Mouse (Mus musculus): ENCODE data around the gene Ninj2.
A peak's percentile ranks its signal among the peaks of the same experiment; 100 is the strongest.

DNA sequence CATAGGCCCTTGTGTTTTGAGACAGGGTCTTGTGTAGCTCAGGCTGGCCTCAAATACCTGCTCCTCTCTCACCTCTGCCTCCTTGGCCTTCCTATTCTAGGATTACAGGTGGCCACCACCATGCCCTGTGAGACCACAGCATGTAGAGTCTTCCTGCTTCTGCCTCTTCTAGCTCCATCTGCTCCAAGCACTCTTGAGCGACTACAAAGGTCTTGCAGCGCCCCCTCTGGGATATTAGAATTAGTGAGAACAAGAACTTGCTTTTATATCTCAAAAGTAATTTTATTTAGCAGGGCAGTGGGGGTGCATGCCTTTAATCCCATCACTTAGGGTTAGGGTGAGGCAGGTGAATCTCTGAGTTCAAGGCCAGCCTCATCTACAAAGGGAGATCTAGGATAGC lies 103.7 kb downstream of the Ninj2 start:
- TF ChIP-seq POLR2AphosphoS2 (IDR thresholded peaks at IDR 0.05; ENCODE audit: low read length) (peak; percentile 99), POLR2A (IDR thresholded peaks at IDR 0.05; ENCODE audit: control insufficient read depth in 1 of 2, insufficient read depth in 1 of 2, low read depth in 1 of 2, low read length in 2 of 2, poor library complexity in 1 of 2) (peak; percentile 99), TBP (IDR thresholded peaks at IDR 0.05; ENCODE audit: low read depth, low read length) (peak; percentile 99), NELFE (IDR thresholded peaks at IDR 0.05; ENCODE audit: low read depth, low read length) (peak; percentile 85), ETS1 (IDR thresholded peaks at IDR 0.05; ENCODE audit: low read depth, low read length) (peak; percentile 92), E2F4 (IDR thresholded peaks at IDR 0.05; ENCODE audit: borderline replicate concordance, low read depth, low read length) (no peak), MAFK (IDR thresholded peaks at IDR 0.05; ENCODE audit: borderline replicate concordance, low read depth, low read length) (no peak), ZNF384 (IDR thresholded peaks at IDR 0.05; ENCODE audit: low read depth, low read length) (no peak), KAT2A (conservative IDR thresholded peaks at IDR 0.05; ENCODE audit: low read depth, low read length) (no peak), MYB (IDR thresholded peaks at IDR 0.05; ENCODE audit: low read depth, low read length) (no peak), MAZ (IDR thresholded peaks at IDR 0.05; ENCODE audit: low read depth, low read length) (no peak), EP300 (IDR thresholded peaks at IDR 0.05; ENCODE audit: low read depth in 1 of 2, low read length in 2 of 2) (no peak)

All from MEL (cell line).